Mouse (Mus musculus) brain, embryonic 14.5 days (tissue): ENCODE results near the gene Vwa2.

Experiments used
- CTCF ChIP-seq: fragments of 200-500 bp; IDR thresholded peaks from 2 replicates; pipeline ENCODE4 v1.5.1; 2012; ENCODE audit warnings: inconsistent platforms, mild to moderate bottlenecking, moderate library complexity, borderline replicate concordance; ENCODE audit not compliant: insufficient read depth, insufficient read length; ENCODE audit errors: extremely low read depth
- POLR2A ChIP-seq: fragments of 200-500 bp; IDR thresholded peaks from 2 replicates; pipeline ENCODE4 v1.6.1; 2012; ENCODE audit warnings: mild to moderate bottlenecking, inconsistent platforms, borderline replicate concordance; ENCODE audit not compliant: poor library complexity, insufficient read depth, insufficient read length, severe bottlenecking; ENCODE audit errors: extremely low read depth

- TF ChIP-seq POLR2A = no peak
- TF ChIP-seq CTCF = no peak
Measured at GRCm38 (mm10) chr19:56936253-56936652, 62.2 kb downstream of the Vwa2 start.
